Mouse (Mus musculus) Patski (cell line): Measurements from ENCODE around the gene Tbc1d2b. TPM values are rescaled to one million over a fixed set of nuclear protein-coding genes. Genes with fewer than 3 reads are reported as not detected.

ENCODE experiments used
- ATAC-seq: fragments of 100-300 bp; one replicate; pipeline ENCODE4 v1.8.0; 2021
- CTCF ChIA-PET: fragments of 350-600 bp; sonication (Branson Sonifier 250); formaldehyde crosslinking; loops from one replicate; lab custom pipeline; 2022; ENCODE audit warnings: inconsistent platforms; lab: Charles Lee
- POLR2A ChIA-PET: fragments of 350-600 bp; sonication (Branson Sonifier 250); formaldehyde crosslinking; loops from one replicate; lab custom pipeline; 2022; ENCODE audit warnings: antibody characterized with exemption, inconsistent platforms; lab: Charles Lee
- DNase-seq: peaks from one replicate; pipeline ENCODE4 v3.0.0-alpha.2; 2011; ENCODE audit warnings: low read depth, low spot score
- H3K27me3 ChIP-seq: fragments of 371-371 bp; one replicate; pipeline ENCODE4 v1.5.1; 2021
- CTCF ChIP-seq: fragments of 100-300 bp; IDR thresholded peaks from one replicate; pipeline ENCODE4 v1.5.1; 2021
- in situ Hi-C: fragments of 300-500 bp; cut with MboI; formaldehyde crosslinking; loops from 3 replicates; pipeline ENCODE4 v1.11.1; 2018; ENCODE audit warnings: low pct_unique_long_range_greater_than_20kb, mixed read lengths
- polyA plus RNA-seq: library from polyadenylated mRNA; unstranded; gene quantifications from one replicate; pipeline ENCODE4 v1.2.3, GENCODE M21; 2021

Gene Tbc1d2b
- polyA plus RNA-seq, 1 experiment from 2014 or later, result 11.8 TPM

GRCm38 (mm10) chr9:90204396-90204915, 66.1 kb downstream of the Tbc1d2b start:
- ChIA-PET POLR2A (no interaction called here), CTCF (interaction anchor here (1.0 to 3.0 kb wide), 7 partner anchors 11 to 243 kb away, joined by 3 to 24 read pairs (median 3); no protein-coding TSS in a partner anchor)
- in situ Hi-C loops, result loop anchor here (10.0 kb wide), 1 partner anchor 480 kb away; no protein-coding TSS in a partner anchor
- peak; percentile 45 for ATAC-seq
- DNase-seq, result peak; percentile 12
- H3K27me3 ChIP-seq, result no peaks in the 10 kb centered on the region
- no peak for TF ChIP-seq CTCF

GRCm38 (mm10) chr9:90203233-90203632, 67.4 kb downstream of the Tbc1d2b start:
- no peak for TF ChIP-seq CTCF
- H3K27me3 ChIP-seq, result no peaks in the 10 kb centered on the region
- POLR2A ChIA-PET, result no interaction called here
- in situ Hi-C loops, result loop anchor here (10.0 kb wide), 1 partner anchor 482 kb away; no protein-coding TSS in a partner anchor
- CTCF ChIA-PET, result no interaction called here
- DNase-seq, result no peak
- no peak for ATAC-seq

GRCm38 (mm10) chr9:90201541-90201940, 69.1 kb downstream of the Tbc1d2b start:
- no peaks in the 10 kb centered on the region for H3K27me3 ChIP-seq
- ChIA-PET POLR2A (no interaction called here), CTCF (no interaction called here)
- ATAC-seq, result peak; percentile 50
- peak; percentile 59 for DNase-seq
- in situ Hi-C loops, result loop anchor here (10.0 kb wide), 1 partner anchor 483 kb away; no protein-coding TSS in a partner anchor
- no peak for TF ChIP-seq CTCF

GRCm38 (mm10) chr9:90201096-90201495, 69.5 kb downstream of the Tbc1d2b start:
- peak; percentile 12 for DNase-seq
- POLR2A ChIA-PET, result no interaction called here
- CTCF ChIA-PET, result no interaction called here
- TF ChIP-seq CTCF, result no peak
- H3K27me3 ChIP-seq, result no peaks in the 10 kb centered on the region
- peak; percentile 27 for ATAC-seq
- in situ Hi-C loops, result loop anchor here (10.0 kb wide), 1 partner anchor 484 kb away; no protein-coding TSS in a partner anchor

GRCm38 (mm10) chr9:90200501-90200900, 70.1 kb downstream of the Tbc1d2b start:
- no peaks in the 10 kb centered on the region for H3K27me3 ChIP-seq
- in situ Hi-C loops, result loop anchor here (10.0 kb wide), 1 partner anchor 484 kb away; no protein-coding TSS in a partner anchor
- POLR2A ChIA-PET, result no interaction called here
- ATAC-seq, result no peak
- CTCF ChIA-PET, result no interaction called here
- TF ChIP-seq CTCF, result no peak
- DNase-seq, result no peak

GRCm38 (mm10) chr9:90199611-90200010, 71.0 kb downstream of the Tbc1d2b start:
- TF ChIP-seq CTCF, result no peak
- CTCF ChIA-PET, result no interaction called here
- in situ Hi-C loops, result loop anchor here (10.0 kb wide), 1 partner anchor 485 kb away; no protein-coding TSS in a partner anchor
- ATAC-seq (no peak), DNase-seq (no peak)
- POLR2A ChIA-PET, result no interaction called here
- no peaks in the 10 kb centered on the region for H3K27me3 ChIP-seq

- no peaks in the 10 kb centered on the region for H3K27me3 ChIP-seq
- in situ Hi-C loops, result no loop called here
- POLR2A ChIA-PET, result no interaction called here
- peak; percentile 6 for DNase-seq
- no peak for ATAC-seq
- CTCF ChIA-PET, result no interaction called here
- TF ChIP-seq CTCF, result no peak
These were observed 71.8 kb downstream of the Tbc1d2b start for GRCm38 (mm10) chr9:90198531-90199449.

- in situ Hi-C loops, result no loop called here
- ATAC-seq, result no peak
- no peak for TF ChIP-seq CTCF
- no peaks in the 10 kb centered on the region for H3K27me3 ChIP-seq
- POLR2A ChIA-PET, result no interaction called here
- no peak for DNase-seq
- CTCF ChIA-PET, result interaction anchor here (1.5 kb wide), 1 partner anchor 8 kb away, joined by 6 read pairs; no protein-coding TSS in a partner anchor
These were observed 72.7 kb downstream of the Tbc1d2b start for GRCm38 (mm10) chr9:90197866-90198383.

GRCm38 (mm10) chr9:90197116-90197665, 73.4 kb downstream of the Tbc1d2b start:
- no peaks in the 10 kb centered on the region for H3K27me3 ChIP-seq
- DNase-seq (no peak), ATAC-seq (no peak)
- no peak for TF ChIP-seq CTCF
- CTCF ChIA-PET, result interaction anchor here (1.5 kb wide), 1 partner anchor 9 kb away, joined by 6 read pairs; no protein-coding TSS in a partner anchor
- in situ Hi-C loops, result no loop called here
- POLR2A ChIA-PET, result no interaction called here

GRCm38 (mm10) chr9:90196262-90196661, 74.3 kb downstream of the Tbc1d2b start:
- DNase-seq (no peak), ATAC-seq (no peak)
- TF ChIP-seq CTCF, result no peak
- CTCF ChIA-PET, result no interaction called here
- POLR2A ChIA-PET, result no interaction called here
- in situ Hi-C loops, result no loop called here
- H3K27me3 ChIP-seq, result no peaks in the 10 kb centered on the region
